Mouse (Mus musculus) T-helper 2 cell (primary cell): ENCODE measurements around the gene Spata25.
"Not testable (repeated sequence)": the region's sequence is repeated elsewhere in the genome, so short reads cannot be mapped to it uniquely, and the experiment has no call there.

ENCODE experiments used
- in situ Hi-C: fragments of 300-600 bp; cut with MboI, MseI; formaldehyde crosslinking; loops from one replicate; pipeline ENCODE4 v1.15.1; 2025; ENCODE audit warnings: high pct_unique_total_duplicates

Spata25 gene

GRCm38 (mm10) chr2:164828437-164828836 is at the start of gene Spata25:
Spata25 (minus strand) TSS chr2:164828537.
- in situ Hi-C loops = no loop called here

- in situ Hi-C loops = loop anchor here (5.0 kb wide), 1 partner anchor 35 kb away; the partner anchor contains the start of gene Zfp335
Observed at GRCm38 (mm10) chr2:164877376-164878215, 49.3 kb upstream of the Spata25 start.

DNA sequence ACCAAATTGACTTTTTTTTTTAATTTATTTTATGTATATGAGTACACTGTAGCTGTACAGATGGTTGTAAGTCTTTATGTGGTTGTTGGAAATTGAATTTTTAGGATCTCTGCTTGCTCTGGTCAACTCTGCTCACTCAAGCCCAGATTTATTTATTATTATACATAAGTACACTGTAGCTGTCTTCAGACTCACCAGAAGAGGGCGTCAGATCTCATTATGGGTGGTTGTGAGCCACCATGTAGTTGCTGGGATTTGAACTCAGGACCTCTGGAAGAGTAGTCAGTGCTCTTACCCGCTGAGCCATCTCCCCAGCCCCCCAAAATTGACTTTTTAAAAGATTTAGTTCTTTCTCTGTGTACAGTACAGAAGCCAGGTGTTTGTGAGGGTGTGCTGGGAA is 47.3 kb upstream of the Spata25 start:
- in situ Hi-C loops = loop anchor here (5.0 kb wide), 1 partner anchor 37 kb away; the partner anchor contains the start of gene Zfp335

- in situ Hi-C loops = no loop called here
Observed at GRCm38 (mm10) chr2:164874239-164874769, 46.0 kb upstream of the Spata25 start.

GRCm38 (mm10) chr2:164873621-164874020 is 45.3 kb upstream of the Spata25 start:
- in situ Hi-C loops = no loop called here

DNA sequence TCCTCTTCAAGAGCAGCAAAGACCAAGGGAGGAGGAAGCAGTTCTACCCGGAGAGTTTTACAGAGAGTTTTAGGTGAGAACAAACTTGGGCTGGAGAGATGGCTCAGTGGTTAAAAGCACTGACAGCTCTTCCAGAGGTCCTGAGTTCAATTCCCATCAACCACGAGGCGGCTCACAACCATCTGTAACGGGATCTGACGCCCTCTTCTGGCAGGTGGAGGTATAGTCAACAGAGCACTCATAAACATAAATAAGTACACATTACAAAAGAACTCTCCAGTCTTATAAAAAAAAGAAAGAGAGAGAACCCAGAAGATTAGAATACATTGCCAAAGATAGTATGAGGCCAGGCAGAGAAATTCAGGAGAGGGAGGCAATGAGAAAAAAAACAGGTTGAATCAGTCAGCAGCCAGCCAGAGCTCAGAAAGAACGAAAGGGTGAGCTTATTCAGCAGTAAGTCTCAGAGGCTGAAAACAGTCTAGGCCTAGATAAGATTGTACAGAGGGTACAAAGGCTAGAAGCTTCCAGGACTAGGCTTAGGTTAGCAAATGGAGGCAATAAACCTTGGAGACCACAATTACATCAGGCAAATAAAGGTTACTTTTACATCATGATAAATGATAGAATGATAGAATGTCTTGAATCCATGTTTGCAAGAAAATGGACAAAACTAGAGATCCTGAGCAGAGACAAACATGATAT is 43.4 kb upstream of the Spata25 start:
- in situ Hi-C loops = no loop called here

GRCm38 (mm10) chr2:164868491-164868890 is 40.2 kb upstream of the Spata25 start:
- in situ Hi-C loops = no loop called here

DNA sequence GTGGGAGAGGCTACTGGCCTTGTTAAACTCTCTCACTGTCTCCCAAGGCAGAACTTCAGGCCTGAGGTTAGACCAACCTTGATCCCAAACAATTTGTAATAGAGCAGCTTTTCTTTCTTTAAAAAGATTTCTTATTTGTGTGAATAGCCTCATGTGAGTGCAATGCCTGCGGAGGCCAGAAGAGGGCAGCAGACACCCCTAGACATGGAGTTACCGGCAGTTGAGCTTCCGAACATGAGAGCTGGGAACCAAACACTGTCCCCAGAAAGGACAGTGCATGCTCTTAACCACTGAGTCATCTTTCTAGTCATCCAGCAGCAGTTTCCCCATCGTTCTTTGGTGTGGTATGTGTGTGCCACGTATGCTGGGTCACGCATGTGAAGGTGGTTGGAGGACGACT is 39.2 kb upstream of the Spata25 start:
- in situ Hi-C loops = no loop called here

DNA sequence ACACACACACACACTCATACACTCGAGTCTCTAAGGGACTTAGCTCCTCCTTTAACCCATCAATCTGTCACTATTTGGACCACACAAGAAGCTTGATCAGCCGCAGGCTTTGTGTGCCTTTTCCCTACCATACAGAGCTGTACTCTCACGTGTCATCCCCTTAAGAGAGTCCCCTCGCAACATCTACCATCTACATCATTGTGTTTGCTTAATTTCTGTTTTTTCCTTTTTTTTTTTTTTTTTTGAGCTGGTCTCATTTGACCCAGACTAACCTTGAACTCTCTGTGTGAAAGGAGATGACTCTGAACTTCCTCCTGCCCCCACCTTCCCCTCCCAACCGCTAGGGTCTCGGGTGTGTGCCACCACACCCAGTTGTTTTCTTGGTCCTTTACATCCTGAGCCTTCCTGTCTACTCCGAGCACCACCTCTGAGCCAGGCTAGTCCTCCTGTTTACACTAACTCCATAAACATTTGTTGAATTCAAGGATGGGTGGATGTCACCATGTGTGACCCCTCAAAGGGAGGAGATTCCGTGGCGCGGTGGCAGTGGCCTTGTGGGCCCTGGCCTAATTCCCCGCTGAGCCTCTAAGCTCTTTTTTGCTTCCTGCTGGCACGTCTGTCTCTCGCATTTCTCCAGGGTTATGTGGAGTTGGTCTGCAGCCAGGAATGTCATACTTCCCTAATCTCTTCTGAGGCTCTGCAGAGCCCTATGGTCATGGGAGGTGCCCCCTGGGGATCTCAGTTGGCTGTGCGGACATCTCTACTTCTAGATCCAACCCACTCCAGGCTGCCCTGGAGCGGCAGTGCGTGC is 38.6 kb upstream of the Spata25 start:
- in situ Hi-C loops = no loop called here

GRCm38 (mm10) chr2:164864593-164864992 is 36.3 kb upstream of the Spata25 start:
- in situ Hi-C loops = no loop called here

- in situ Hi-C loops = not testable (repeated sequence)
Observed at GRCm38 (mm10) chr2:164863411-164863810, 35.1 kb upstream of the Spata25 start.

GRCm38 (mm10) chr2:164862179-164862861 is 34.0 kb upstream of the Spata25 start:
- in situ Hi-C loops = no loop called here

DNA sequence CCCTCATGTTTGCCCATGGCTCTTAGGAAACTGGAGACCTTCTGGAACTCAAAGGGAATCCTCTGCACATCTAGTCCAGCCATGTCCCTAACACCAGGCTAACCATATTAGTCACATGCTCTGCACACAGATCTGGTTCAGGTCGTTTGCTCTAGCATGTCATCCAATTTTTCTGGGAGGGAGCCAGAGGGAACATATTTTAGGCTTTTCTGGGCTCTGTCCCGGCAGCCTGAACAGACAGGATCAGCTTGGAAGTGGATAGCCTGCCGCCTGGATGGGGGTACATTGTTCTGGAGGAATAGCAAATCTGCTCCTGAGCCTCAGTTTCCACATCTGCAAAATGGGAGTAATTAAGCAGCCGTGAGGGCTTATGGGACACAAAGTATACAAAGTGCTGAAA is 32.8 kb upstream of the Spata25 start:
- in situ Hi-C loops = no loop called here

DNA sequence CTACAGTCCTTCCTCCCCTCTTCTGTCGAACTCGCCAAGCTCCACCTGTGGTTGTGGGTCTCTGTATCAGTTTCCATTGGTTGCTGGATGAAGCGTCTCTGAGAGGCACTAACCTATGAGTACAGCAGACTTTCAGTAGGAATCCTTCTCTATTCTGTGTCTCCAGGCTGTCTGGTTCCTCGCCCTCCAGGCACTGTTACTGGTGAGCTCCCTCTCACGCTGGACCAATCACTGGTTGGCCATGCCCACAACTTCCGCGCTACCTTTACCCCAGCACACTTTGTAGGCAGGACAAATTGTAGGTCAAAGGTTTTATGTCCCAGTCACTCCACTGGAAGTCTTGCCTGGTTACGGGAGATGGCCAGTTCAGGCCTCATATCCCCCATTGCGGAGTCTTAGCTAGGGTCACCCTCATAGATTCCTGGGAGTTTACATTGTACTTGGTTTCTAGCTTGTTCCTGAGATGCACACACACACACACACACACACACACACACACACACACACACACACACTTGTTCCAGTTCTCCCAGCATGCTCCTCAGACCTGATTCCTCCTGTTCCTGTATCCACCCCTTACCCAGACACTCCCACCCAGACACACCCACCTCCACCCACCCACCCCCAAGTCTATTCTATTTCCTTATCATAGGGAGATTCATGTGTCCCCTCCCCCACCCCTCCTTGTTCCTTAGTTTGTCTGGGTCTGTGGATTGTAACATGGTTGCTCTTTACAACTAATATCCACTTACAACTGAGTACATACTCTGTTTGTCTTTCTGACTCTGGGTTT is 31.5 kb upstream of the Spata25 start:
- in situ Hi-C loops = no loop called here

GRCm38 (mm10) chr2:164859155-164859554 is 30.8 kb upstream of the Spata25 start:
- in situ Hi-C loops = no loop called here

- in situ Hi-C loops = no loop called here
Observed at GRCm38 (mm10) chr2:164857842-164858553, 29.7 kb upstream of the Spata25 start.

GRCm38 (mm10) chr2:164857101-164857821 is 28.9 kb upstream of the Spata25 start, which contains the start of gene Pltp:
Pltp (minus strand) TSS chr2:164857711.
- in situ Hi-C loops = no loop called here

GRCm38 (mm10) chr2:164856309-164857100 is 28.2 kb upstream of the Spata25 start:
- in situ Hi-C loops = no loop called here
